Mouse (Mus musculus) midbrain, embryonic 14.5 days (tissue): ENCODE measurements around the gene Il9r. TPM values are rescaled to one million over a fixed set of nuclear protein-coding genes. Genes with fewer than 3 reads are reported as not detected.

Experiments used
- polyA plus RNA-seq: library from polyadenylated mRNA; unstranded; fragments of >200 nt; fragmentation: Nextera tagmentation; extraction: Ambion mirVana; gene quantifications from 2 replicates; pipeline ENCODE4 v1.2.1, GENCODE M21; 2014

Gene Il9r
- polyA plus RNA-seq, 1 experiment from 2014 or later = not detected

Other genes with a start within 250 kb of the Il9r start
- 0.22 and 0.28 TPM in 2 replicates for gene 4930524B15Rik, start 234.7 kb downstream of the Il9r start, polyA plus RNA-seq
- gene Nsg2, start 199.8 kb downstream of the Il9r start, polyA plus RNA-seq = 209 and 548 TPM in 2 replicates
- 46.7 and 54.9 TPM in 2 replicates for gene Snrnp25, start 5.1 kb upstream of the Il9r start, polyA plus RNA-seq
- gene Rhbdf1, start 22.0 kb upstream of the Il9r start, polyA plus RNA-seq = 15.3 and 17.5 TPM in 2 replicates
- 37.4 and 37.7 TPM in 2 replicates for gene Mpg, start 26.2 kb upstream of the Il9r start, polyA plus RNA-seq
- gene Nprl3, start 67.4 kb upstream of the Il9r start, polyA plus RNA-seq = 33.6 and 36.9 TPM in 2 replicates
- 29.1 and 77.0 TPM in 2 replicates for gene Hba-x, start 76.1 kb upstream of the Il9r start, polyA plus RNA-seq
- 1,330 and 1,946 TPM in 2 replicates for gene Hba-a1, start 83.2 kb upstream of the Il9r start, polyA plus RNA-seq
- 0.74 TPM in 1 of 2 replicates, not detected in the other for gene Hbq1b, start 86.7 kb upstream of the Il9r start, polyA plus RNA-seq
- 3,589 and 5,155 TPM in 2 replicates for gene Hba-a2, start 96.2 kb upstream of the Il9r start, polyA plus RNA-seq
- gene Hbq1a, start 99.8 kb upstream of the Il9r start, polyA plus RNA-seq = 0.90 and 1.4 TPM in 2 replicates
- gene Sh3pxd2b, start 147.5 kb upstream of the Il9r start, polyA plus RNA-seq = 22.7 and 25.4 TPM in 2 replicates